In the genomic region with DNA sequence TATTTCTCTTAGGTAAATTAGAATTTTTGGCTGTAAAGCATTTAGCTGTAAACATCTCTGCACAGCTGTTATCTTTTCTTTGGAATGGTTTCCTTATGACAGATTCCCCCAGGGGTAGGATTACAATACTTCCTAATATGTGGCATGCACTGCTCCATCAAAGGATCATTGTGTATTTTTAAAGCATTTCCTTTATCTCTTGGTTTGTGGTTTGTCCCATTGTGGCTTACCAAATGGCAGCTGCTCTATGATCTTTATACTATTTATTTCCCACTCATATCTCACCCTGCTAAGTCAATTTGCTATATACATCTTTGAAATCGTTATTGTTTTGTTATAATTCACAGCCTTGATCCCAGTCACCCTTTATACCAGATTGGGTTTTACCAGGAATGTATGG, we compare ENCODE assay signal across 18 mouse cellular contexts.
"Had no signal": no experiment of that assay in that cellular context is flagged by ENCODE, and none has a peak within 500 bp of the region (broad histone marks: within the 10 kb centered on the region; RNA-seq: fewer than 3 reads in every experiment).

No protein-coding gene starts in this region.

- H3K9me3 ChIP-seq: lung, embryonic 15.5 days; megakaryocyte, embryonic 14.5 days; midbrain, embryonic 13.5 days; midbrain, embryonic 15.5 days; neural tube, embryonic 12.5 days; stomach, embryonic 15.5 days had no signal

- H3K4me3 ChIP-seq: lung, embryonic 15.5 days; megakaryocyte, embryonic 14.5 days; midbrain, embryonic 13.5 days; midbrain, embryonic 15.5 days; neural tube, embryonic 12.5 days; stomach, embryonic 15.5 days had no signal

- ATAC-seq: liver, postnatal 0 days; lung, postnatal 0 days; midbrain, embryonic 13.5 days; midbrain, embryonic 15.5 days had no signal

- H3K4me1 ChIP-seq: neural tube, embryonic 12.5 days; stomach, embryonic 15.5 days had no signal

- H3K36me3 ChIP-seq: lung, embryonic 15.5 days; midbrain, embryonic 13.5 days; midbrain, embryonic 15.5 days; neural tube, embryonic 12.5 days; stomach, embryonic 15.5 days had no signal

- DNase-seq: liver, postnatal 0 days; lung, adult 2 months; lung, postnatal 14 days; lung, postnatal 36 days; right cerebral cortex, postnatal 14 days; thymus, adult 2 months; thymus, postnatal 25 days; thymus, postnatal 4 days had no signal

- H3K27me3 ChIP-seq: lung, embryonic 15.5 days; midbrain, embryonic 13.5 days; midbrain, embryonic 15.5 days; neural tube, embryonic 12.5 days; stomach, embryonic 15.5 days had no signal

- H3K4me2 ChIP-seq: lung, embryonic 15.5 days; midbrain, embryonic 11.5 days; midbrain, embryonic 13.5 days; midbrain, embryonic 15.5 days; neural tube, embryonic 12.5 days; stomach, embryonic 15.5 days had no signal

- H3K9ac ChIP-seq: liver, postnatal 0 days; lung, embryonic 15.5 days; midbrain, embryonic 13.5 days; midbrain, embryonic 15.5 days; neural tube, embryonic 12.5 days; stomach, embryonic 15.5 days had no signal

- H3K27ac ChIP-seq: lung, embryonic 15.5 days; macrophage; midbrain, embryonic 13.5 days; midbrain, embryonic 15.5 days; neural tube, embryonic 12.5 days; stomach, embryonic 15.5 days; stomach, postnatal 0 days had no signal
